Mouse (Mus musculus): ENCODE results near the gene Invs. TPM values are rescaled to one million over a fixed set of nuclear protein-coding genes. Genes with fewer than 3 reads are reported as not detected.
A peak's percentile ranks its signal among the peaks of the same experiment; 100 is the strongest.

Invs gene
- total RNA-seq, 2 experiments from 2014 or later = 9.3 to 9.6 TPM

- no peak for DNase-seq (ENCODE audit: extremely low spot score in 1 of 2, low spot score in 2 of 2)
- intact Hi-C loops (cut with DNase I) = no loop called here
Observed at GRCm38 (mm10) chr4:48418831-48419468, 139.4 kb downstream of the Invs start.

DNA sequence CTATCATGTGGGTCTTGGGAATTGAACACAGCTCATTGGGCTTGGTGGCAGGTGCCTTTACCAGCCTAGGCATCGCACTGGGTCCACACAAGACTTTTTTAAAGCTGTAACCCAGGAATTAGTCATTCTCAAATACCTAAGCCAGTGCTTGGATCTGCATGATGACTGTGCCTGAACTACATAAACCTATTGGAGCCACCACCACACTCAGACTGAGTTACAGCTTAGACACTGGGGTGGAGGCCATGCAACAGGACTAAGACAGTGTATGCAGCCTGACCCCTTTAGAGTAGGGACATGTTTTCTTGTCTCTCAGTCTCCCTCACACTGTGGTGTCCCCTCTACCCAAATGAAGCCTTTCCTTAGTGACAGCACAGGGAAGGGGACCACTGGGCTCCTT, 143.1 kb downstream of the Invs start:
- intact Hi-C loops (cut with DNase I) = no loop called here
- DNase-seq (ENCODE audit: extremely low spot score in 1 of 2, low spot score in 2 of 2) = no peak

DNA sequence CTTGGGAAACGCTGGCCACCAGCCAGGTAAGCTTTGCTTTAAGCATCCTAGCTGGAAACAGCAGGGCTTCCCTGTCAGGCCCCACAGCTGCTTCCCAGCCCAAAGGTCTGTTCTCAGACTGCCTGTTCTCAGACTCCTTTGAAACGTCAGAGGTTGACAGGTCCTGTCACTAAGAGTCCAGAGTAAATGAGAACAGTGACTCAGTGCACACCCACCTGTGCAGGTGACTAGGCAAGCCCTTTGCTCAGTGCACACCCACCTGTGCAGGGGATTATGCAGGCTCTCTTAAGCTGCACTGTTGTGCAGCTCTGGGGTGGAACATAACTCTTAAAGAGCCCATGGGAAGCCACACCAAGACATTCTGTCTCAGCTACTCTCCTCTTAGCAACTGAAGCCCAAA, 144.2 kb downstream of the Invs start:
- intact Hi-C loops (cut with DNase I) = no loop called here
- DNase-seq (ENCODE audit: extremely low spot score in 1 of 2, low spot score in 2 of 2) = no peak

GRCm38 (mm10) chr4:48427413-48427812, 147.9 kb downstream of the Invs start:
- DNase-seq (ENCODE audit: extremely low spot score in 1 of 2, low spot score in 2 of 2) = no peak
- intact Hi-C loops (cut with DNase I) = no loop called here

DNA sequence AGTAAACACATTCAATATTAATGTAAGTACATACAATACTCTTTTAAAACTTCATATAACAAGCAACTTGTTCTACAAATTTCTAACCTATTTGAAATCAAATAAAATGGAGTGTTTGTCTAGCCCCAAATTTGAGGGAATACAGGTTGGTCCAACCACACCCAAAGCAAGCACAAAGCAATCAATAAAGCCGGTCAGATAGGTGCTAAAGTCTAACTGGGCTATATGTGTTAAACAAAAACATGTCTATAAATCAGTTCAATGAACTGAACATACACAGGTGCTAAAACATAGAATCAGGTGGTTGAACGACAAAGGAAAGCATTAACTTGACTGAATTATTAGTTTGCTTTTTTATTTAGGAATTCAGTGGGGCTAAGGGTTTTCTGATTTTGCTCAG, 148.5 kb downstream of the Invs start:
- no peak for DNase-seq (ENCODE audit: extremely low spot score in 1 of 2, low spot score in 2 of 2)

DNA sequence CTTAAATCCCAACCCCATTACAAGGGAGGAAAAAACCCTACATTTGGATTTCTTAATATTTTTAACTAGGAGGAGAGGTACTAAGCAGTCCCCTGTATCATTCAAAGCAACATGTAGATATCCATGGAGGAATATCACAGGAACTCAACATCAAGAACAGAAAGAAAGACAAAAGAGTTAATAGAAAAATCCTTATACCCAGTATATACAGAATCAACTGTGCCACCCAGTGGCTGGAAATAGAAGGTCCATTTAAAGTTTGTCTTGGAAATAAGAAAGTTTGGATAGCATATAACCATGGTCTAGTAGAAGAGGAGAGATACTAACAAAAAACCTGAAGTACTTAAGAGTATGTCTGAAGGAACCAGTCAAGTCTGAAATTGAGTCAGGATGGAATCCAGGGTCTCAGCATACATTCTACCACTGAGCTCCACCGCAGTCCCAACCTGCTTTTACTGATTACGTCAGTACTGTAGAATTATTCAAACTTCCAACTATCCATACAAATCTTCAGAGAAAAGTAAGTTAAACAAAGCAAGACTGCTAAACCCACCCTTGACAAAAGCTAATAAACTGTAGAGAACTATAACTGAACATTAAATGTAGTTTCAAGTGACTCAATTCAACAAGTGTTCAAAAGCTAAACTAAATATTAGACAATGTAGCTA, 174.7 kb downstream of the Invs start:
- peak in 1 of 2 experiments; percentile 14 for DNase-seq (ENCODE audit: extremely low spot score in 1 of 2, low spot score in 2 of 2)
- intact Hi-C loops (cut with DNase I) = loop anchor here (10.0 kb wide), 2 partner anchors 1039 to 1201 kb away; no protein-coding TSS in a partner anchor

More for the DNA sequence above, 148.5 kb downstream of the Invs start:
- intact Hi-C loops (cut with DNase I) = no loop called here

- intact Hi-C loops (cut with DNase I) = loop anchor here (10.0 kb wide), 2 partner anchors 1044 to 1196 kb away; no protein-coding TSS in a partner anchor
- DNase-seq (ENCODE audit: extremely low spot score in 1 of 2, low spot score in 2 of 2) = no peak
Observed at GRCm38 (mm10) chr4:48458436-48458835, 178.9 kb downstream of the Invs start.

DNA sequence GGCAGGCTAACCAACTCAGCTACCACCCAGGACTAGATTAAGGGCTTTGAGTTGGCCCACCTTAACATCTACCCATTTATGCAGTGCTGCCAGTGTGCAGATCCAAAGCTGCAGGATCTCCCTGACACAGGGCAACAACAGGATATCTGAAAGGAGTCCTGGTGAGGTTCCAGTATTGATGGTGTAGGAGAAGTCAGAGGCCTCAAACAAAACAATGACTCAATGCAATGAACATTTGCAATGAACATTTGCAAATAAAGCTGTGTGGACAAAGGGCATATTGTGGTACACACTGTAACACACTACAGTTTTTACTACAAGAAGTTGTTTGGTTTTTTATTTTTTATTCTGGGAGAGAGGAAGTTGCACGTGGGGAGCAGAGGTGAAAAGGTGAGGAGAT, 181.5 kb downstream of the Invs start:
- no peak for DNase-seq (ENCODE audit: extremely low spot score in 1 of 2, low spot score in 2 of 2)
- intact Hi-C loops (cut with DNase I) = no loop called here

DNA sequence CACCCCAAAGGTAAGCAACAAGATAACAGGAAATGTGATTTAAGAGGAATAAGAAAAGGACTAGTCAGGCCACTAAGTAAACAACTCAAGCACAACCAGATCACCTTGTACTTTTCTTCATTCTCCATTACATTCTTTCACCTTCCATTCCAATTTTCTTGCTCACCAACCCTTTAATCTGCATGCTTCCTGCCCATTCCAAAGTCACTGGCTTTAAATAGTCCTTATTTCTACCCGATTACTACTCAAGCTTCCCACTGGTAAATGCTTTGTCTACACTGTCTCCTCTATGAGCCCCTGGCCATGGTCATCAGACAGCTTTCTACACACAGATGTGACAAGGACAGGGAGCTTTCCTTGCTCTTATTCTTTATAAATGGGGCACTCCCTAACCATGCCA, 191.4 kb downstream of the Invs start:
- intact Hi-C loops (cut with DNase I) = no loop called here
- no peak for DNase-seq (ENCODE audit: extremely low spot score in 1 of 2, low spot score in 2 of 2)

DNA sequence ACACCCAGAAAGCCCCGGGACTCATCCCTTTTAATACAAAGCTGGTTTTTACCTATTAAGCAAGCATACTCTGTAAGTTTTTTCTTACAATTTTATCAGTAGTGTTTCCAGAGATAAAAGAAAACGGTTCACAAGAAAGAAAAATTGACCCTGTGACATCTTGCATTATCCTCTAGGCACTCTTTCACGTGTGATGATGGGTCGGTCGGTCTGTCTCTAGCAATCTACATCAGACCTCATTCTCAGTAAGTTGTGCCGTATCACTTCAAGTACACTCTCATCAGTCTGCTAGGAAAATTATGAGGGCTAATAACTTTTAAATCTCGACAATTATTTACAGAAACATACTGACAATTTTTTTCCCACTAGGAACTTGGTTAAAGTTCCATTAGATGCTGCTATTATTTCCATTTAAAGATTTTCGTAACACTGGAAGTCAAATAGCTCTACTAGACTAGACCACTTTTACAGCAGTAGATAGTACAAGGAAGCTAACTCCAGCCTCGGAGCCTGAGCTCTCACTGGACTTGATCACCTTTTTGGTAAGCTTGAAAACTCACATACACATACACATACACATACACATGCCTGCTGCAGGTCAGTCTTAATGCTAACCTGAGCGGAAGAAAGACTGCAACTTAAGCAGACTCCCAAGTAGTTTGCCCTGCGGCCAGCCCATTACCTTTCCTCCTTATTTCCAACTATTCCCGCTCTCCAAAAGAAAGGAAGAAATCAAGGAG, 192.7 kb downstream of the Invs start:
- intact Hi-C loops (cut with DNase I) = no loop called here

DNA sequence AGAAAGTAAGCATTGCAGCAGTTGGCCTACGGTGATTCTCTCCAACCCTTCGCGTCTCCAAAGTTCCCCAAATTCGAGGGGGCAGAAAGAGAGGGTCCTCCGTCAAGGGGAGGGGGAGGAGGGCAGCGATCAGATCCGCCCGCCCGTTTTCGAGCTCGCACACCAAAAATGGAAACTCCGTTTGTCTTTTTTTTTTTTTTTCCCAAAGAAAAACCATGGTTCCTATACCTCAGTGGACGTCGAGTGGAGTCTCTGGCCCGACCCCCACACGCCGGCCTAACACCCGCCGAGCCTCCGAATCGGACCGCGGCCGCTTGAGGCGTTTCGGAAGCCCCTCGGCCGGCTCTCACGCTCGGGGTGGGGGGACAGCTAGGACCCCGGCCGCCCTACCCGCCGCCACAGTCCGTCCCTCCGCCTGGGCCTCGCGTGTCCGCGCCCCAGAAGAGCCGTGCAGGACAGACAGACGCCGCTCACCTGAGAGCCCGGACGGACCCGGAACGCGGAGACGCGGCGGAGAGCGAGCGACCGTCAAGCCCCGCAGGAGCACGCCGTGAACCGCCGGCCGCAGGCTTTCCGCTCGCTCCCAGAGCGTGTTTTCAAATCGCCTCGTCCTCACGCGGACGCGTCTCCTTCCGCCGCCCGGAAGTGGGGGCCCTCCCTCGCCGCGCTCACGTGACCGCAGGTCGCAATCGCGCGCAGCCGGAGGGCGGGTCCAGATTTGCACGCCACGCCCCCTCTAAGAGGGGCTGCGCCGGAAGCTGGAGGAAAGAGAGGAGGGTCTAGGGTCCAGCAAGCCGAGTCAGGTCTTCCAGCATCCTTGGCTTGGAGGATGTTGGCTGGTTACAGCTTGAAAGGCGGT, 193.5 kb downstream of the Invs start, which contains the start of gene Tex10:
Gene Tex10, minus strand, starts transcription at position 668 of the 859 bp plus-strand sequence.
- peak; percentile 82 to 95 for DNase-seq (ENCODE audit: extremely low spot score in 1 of 2, low spot score in 2 of 2)
- intact Hi-C loops (cut with DNase I) = no loop called here

More for the DNA sequence above, 192.7 kb downstream of the Invs start:
- no peak for DNase-seq (ENCODE audit: extremely low spot score in 1 of 2, low spot score in 2 of 2)

- intact Hi-C loops (cut with DNase I) = no loop called here
- DNase-seq (ENCODE audit: extremely low spot score in 1 of 2, low spot score in 2 of 2) = no peak
Observed at GRCm38 (mm10) chr4:48473651-48474011, 194.1 kb downstream of the Invs start.

GRCm38 (mm10) chr4:48481287-48481686, 201.7 kb downstream of the Invs start:
- peak in 1 of 2 experiments; percentile 24 for DNase-seq (ENCODE audit: extremely low spot score in 1 of 2, low spot score in 2 of 2)
- intact Hi-C loops (cut with DNase I) = no loop called here

Other genes with a start within 250 kb of the Invs start
- gene Nr4a3, start 234.6 kb upstream of the Invs start, total RNA-seq (2021) = 10 to 100 TPM; 23.8 to 28.3 TPM
- 10 to 100 TPM; 29.7 to 34.4 TPM for gene Stx17, start 154.8 kb upstream of the Invs start, total RNA-seq (2021)
- gene Erp44, start 202 bp upstream of the Invs start, total RNA-seq (2021) = 10 to 100 TPM; 34.9 to 37.0 TPM
- 10 to 100 TPM; 24.6 to 25.1 TPM for gene Tex10, start 193.7 kb downstream of the Invs start, total RNA-seq (2021)

Measured in left cerebral cortex, postnatal 10 days (tissue).